Mouse (Mus musculus): Measurements from ENCODE around the gene Nfib.

Nfib gene

DNA sequence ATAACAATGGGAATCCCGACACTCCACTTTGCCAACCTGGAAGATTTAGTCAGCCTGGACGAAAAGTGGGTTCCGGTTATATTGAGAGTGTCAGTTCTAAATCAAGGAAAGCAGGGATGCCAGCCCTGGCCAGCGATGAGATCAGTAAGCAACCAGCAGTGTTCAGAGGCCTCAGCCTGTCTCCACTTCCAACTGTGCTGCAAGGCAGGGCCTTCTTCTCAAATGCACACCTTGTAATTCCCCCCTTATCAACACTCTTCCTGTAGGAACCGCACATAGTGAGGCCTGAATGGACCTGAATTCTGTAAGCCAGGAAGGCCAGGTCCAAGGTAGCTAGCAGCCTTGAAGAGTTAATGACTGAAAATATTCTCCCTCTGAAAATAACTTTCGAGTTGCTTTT, 239.4 kb downstream of the Nfib start:
- no peak for DNase-seq (ENCODE audit: low read depth, low spot score)

DNA sequence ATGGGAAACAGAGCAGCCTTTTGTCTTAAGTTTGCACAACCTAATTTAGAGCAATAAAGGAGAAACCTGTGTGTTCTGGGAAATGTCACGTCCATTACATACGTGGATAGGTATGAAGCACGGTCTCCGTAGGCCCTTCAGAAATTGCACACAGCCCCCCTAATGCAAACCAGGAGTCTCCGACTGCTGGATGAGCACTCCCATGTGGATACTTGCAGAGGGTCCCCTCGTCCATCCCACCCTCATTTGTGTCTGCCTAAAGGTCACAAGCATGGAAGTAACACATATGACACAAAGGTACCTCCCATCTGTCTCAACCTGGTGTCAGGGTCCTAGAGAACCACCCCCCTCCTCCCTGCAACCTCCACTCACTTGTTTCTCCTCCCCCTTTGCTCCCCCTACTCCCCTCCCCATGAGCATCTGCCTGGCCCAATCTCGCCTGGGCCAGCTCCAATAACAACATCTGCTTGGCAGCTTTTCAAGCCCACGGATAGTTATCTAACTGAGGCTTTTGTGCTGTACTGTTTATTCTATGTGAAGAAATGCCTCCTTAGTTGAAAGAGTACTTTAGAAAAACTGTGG, 241.4 kb downstream of the Nfib start:
- DNase-seq (ENCODE audit: low read depth, low spot score) = peak; percentile 69

DNA sequence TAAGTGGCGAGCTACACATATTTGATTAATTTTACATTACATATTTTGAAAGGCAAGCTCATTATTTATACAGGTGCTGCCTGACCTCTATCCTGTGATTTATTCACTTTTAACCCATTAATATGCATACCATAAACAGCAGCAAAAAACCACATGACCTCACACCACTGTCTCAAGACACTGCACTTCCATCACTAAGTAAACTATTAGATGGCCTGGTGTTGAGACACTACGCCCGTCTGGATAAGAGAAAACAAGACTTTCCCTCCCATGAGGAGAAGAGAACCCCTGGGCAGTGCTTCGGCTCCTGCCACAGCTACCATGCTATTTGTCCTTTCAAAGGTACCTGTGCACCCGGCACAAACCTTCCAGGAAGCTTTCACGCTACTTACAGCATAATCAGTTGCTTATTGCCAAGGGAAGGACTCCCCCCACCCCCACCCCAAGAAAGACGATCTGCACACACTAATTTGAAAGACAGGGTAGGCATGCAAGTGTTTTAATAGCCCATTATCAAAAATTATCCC, 242.3 kb downstream of the Nfib start:
- DNase-seq (ENCODE audit: low read depth, low spot score) = no peak

- no peak for DNase-seq (ENCODE audit: low read depth, low spot score)
Observed at GRCm38 (mm10) chr4:82461676-82462075, 243.9 kb downstream of the Nfib start.

DNA sequence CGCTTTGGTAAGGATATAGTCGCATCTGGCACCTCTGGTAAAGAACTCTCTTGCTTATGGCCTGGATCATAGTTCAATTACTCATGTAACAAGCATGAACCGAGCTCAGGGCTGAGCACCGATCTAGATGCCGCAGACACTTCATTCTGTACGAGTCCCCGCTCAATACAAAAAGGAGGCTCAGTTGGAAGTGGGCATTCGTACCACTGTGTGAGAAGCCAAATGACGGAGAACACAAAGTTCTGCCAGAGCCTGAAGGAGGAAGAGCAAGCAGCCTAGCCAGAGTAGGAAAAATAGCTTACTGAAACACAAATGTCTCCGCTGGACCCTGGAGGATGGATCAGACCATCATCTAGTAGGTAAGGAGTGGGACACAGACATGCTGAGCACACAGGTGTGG, 246.7 kb downstream of the Nfib start:
- DNase-seq (ENCODE audit: low read depth, low spot score) = no peak

GRCm38 (mm10) chr4:82456908-82457307, 248.6 kb downstream of the Nfib start:
- no peak for DNase-seq (ENCODE audit: low read depth, low spot score)

- DNase-seq (ENCODE audit: low read depth, low spot score) = no peak
Observed at GRCm38 (mm10) chr4:82456323-82456713, 249.2 kb downstream of the Nfib start.

- DNase-seq (ENCODE audit: low read depth, low spot score) = no peak
Observed at GRCm38 (mm10) chr4:82455617-82456322, 249.8 kb downstream of the Nfib start.

DNA sequence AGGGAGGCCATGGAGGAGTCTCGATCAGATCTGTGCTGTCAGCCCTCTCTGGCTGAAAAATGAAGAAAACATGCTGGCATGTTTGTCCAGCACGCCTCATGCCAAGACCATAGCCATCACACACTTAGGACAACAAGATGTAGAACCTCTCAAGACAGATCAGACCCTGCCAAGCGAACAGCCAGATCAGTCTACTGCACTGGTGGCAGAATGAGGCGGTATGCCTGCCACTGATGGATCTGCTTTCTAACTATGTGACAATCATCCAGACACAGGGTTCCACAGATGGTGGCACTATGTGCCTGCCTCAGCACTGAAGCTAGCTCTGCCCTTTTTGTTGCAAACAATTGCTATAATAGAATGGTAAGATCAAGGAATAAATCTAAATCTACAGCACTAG, 250.6 kb downstream of the Nfib start:
- no peak for DNase-seq (ENCODE audit: low read depth, low spot score)

GRCm38 (mm10) chr4:82453341-82453740, 252.2 kb downstream of the Nfib start:
- DNase-seq (ENCODE audit: low read depth, low spot score) = no peak

DNA sequence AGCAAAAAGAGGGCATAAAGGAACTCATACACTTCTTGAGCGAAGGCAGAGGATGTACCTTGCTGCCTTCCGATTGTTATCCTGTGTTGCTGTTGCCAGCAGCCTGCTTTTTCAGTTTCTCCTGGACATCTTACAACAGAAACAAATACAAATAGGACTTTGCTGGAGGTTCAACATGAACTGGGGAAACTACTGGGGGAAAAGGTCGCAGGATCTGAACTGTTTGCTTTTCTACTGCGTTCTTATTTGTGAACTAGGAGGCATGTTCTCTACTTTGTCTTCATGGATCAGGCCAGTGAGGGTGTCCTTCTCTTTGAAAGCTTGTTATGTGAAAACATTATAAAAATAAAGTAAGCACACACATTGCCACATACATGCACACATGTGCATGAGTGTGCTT, 252.6 kb downstream of the Nfib start:
- no peak for DNase-seq (ENCODE audit: low read depth, low spot score)

DNA sequence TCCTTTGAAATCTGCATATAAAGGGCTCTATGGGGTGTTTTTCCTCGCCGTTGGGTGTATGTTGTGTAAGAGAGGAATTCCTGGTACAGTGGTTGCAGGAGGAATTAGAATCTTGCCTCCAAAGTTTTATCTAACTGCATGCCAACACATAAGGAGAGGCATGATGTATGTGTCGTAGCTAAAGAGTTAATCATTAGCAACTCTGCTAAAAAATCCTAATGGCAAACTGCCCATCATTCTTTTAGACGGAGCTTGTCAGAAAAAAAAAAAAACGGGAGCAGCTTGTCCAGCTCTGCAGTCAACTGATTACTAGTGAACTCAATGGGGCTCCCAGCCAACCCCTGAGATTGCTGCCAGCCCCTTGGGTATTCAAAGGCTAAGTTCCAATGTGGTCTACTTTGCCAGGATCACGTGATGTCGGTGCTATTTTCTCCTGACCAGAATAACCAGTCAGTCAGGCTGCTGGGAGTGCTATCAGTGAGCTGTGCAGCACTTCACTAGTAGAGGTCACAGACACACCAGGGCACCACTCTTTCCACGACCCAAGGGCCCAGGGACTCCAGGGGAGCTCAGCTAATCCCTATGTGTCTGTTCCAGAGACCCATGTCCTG, 258.4 kb downstream of the Nfib start:
- no peak for DNase-seq (ENCODE audit: low read depth, low spot score)

GRCm38 (mm10) chr4:82444078-82444477, 261.5 kb downstream of the Nfib start:
- DNase-seq (ENCODE audit: low read depth, low spot score) = no peak

- DNase-seq (ENCODE audit: low read depth, low spot score) = no peak
Observed at GRCm38 (mm10) chr4:82443441-82443840, 262.1 kb downstream of the Nfib start.

DNA sequence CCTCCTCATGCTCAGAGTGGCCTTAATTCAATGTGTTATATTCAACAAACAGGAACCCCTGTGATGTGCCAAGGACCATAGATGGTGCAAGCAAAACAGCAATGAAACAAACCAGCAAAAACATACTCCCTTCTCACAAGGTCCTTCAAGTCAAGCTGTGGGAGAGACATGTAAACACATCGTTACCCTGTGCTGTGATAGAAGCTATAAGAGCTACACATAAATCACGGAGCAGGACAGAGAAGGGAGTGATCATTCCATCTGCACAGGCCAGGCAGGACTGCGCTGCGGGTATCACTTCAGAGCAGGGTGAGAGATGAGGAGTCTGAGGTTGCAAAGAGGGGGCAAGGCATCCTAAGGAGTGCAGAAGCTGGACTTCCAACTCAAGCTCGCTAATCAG, 262.5 kb downstream of the Nfib start:
- no peak for DNase-seq (ENCODE audit: low read depth, low spot score)

DNA sequence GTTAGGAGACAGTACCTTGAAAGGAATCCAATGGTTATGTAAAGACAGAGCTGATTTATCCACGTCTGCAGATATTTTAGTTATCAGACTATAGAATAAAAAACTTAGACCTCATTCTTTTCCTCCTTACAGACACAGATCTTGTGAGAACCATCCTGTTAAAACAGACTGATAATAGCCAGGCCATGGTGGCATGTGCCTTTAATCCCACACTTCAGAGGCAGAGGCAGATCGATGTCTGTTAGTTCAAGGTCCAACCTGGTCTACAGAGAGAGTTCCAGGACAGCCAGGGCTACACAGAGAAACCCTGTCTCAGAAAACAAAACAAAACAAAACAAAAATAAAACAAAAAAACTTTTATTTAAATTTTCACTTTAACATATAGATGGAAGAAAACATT, 264.9 kb downstream of the Nfib start:
- DNase-seq (ENCODE audit: low read depth, low spot score) = no peak

GRCm38 (mm10) chr4:82439813-82440212, 265.7 kb downstream of the Nfib start:
- no peak for DNase-seq (ENCODE audit: low read depth, low spot score)

DNA sequence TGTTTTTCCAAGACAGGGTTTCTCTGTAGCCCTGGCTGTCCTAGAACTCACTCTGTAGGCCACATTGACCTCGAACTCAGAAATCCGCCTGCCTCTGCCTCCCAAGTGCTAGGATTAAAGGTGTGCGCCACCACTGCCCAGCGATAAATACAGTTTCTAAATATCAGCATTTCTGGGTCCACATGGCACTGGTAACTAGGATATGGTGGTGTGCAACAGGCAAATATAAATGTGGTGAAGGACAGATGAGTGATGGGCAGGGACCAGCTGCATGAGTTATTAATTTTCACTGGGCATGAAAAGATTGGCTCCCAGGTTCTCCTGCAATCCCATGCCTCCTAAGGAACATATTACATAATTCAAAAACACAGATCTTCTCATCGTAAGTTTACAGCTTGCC, 266.9 kb downstream of the Nfib start:
- no peak for DNase-seq (ENCODE audit: low read depth, low spot score)

GRCm38 (mm10) chr4:82437533-82438318, 267.8 kb downstream of the Nfib start:
- no peak for DNase-seq (ENCODE audit: low read depth, low spot score)

DNA sequence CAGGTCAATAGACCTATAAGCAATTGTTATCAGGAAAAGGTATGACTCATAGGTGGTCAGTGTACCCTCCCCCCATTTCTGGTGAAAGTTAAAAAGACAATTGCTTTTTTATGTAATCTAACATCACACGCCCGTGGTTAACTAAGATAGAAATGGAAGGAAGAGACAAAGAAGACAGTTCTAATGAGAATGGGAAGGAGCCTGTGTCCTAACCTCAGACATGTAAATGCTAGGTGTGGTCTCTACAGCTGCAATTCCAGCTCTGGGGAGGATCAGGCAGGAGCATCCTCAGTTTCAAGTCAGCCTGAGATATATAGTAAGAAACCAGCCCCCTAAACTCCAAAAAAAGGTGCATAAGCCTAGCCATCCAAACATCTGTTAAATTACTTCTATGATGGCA, 268.9 kb downstream of the Nfib start:
- DNase-seq (ENCODE audit: low read depth, low spot score) = no peak

DNA sequence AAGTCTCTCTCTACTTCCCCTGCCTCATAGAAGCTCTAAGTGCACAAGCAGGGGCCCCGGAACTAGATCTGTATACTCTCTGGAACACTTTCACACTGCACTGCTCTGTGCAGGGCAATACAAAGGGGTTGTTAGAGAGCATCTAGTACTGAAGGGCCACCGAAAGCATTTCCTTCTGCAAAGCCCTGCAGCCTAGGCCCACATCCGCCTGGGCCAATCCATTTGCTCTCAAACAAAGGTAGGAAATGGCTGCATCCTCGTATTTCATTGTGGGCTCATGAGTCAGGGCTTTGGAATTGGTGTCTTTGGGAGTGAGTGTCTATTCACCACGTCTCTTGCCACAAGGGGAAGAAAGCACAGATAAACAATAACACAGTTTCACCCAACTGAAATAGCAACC, 269.8 kb downstream of the Nfib start:
- DNase-seq (ENCODE audit: low read depth, low spot score) = peak; percentile 47
